Mouse (Mus musculus) adrenal gland, postnatal 25 days (tissue): Measurements from ENCODE around the gene Slco2a1. TPM values are rescaled to one million over a fixed set of nuclear protein-coding genes. Genes with fewer than 3 reads are reported as not detected.
A peak's percentile ranks its signal among the peaks of the same experiment; 100 is the strongest.
"Not testable (repeated sequence)": the region's sequence is repeated elsewhere in the genome, so short reads cannot be mapped to it uniquely, and the experiment has no call there.

Experiments used
- DNase-seq: peaks from one replicate; pipeline ENCODE4 v3.0.0; 2021; ENCODE audit warnings: mixed read lengths
- total RNA-seq: library from RNA; stranded (reverse); gene quantifications from 2 replicates; pipeline ENCODE4 v1.2.3, GENCODE M21; 2021

The Slco2a1 gene
- total RNA-seq, 1 experiment from 2014 or later: 2.6 TPM

DNA sequence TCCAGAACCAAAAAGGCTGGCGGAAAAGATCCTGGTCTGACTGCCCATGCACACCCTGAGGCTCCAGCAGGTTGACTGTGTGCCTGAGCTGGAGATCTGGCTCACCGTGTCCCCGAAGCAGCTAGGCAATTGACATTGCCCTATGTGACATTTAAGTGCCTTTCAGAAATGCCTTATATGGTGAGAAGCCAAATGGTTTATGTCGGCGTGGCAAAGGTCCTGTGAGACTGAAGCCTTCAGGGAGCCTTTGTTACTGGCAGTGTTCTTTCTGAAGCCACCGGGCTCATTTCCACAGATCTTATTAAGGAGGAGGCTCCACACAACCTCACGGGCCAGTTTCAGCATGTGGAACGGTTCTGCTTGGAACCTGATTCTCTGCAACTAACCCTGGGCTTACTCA is 98.8 kb downstream of the Slco2a1 start:
- DNase-seq: no peak

DNA sequence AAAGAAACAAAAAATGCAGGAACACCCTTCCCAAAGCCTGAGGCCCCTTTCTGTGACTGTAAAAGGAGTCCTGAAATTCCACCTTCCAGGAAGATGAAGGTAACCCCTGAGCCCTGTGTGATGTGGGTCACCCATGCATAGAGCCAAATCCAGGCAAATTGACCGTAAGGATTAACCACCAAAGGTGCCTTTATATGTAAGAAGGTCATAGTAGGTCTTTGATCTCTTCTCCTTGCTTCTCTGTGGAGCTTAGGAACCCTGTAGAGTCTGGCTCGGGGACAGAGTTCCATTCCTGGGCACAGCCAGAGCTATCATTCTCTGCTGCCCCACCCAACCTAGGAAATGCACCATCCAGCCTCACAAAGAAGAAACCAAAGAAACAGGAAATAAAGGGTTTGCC is 100.1 kb downstream of the Slco2a1 start:
- DNase-seq: no peak

- DNase-seq: no peak
These were observed 101.8 kb downstream of the Slco2a1 start for GRCm38 (mm10) chr9:103090116-103090875.

GRCm38 (mm10) chr9:103091039-103091883 is 102.7 kb downstream of the Slco2a1 start:
- no peak for DNase-seq

DNA sequence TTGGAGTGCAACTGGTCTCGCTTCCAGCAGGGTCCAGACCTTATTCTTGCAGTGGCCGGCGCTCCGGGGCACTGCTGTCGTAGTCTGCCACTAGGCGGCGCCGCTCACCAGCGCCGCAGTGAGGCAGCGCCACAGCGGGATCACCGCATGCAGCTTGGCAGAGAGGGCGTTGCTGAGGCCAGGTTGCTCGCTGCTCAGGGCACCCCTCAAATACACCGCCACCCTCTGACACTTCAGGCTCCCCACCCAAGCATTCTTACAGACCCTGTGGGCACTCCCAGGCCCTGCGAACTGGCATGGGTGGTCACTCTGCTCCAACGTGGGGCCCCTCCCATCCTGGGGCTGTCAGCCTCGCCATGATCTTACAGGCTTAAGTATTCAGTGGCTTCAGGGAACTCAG is 103.7 kb downstream of the Slco2a1 start:
- peak; percentile 82 for DNase-seq

- no peak for DNase-seq
These were observed 105.2 kb downstream of the Slco2a1 start for GRCm38 (mm10) chr9:103093681-103094080.

DNA sequence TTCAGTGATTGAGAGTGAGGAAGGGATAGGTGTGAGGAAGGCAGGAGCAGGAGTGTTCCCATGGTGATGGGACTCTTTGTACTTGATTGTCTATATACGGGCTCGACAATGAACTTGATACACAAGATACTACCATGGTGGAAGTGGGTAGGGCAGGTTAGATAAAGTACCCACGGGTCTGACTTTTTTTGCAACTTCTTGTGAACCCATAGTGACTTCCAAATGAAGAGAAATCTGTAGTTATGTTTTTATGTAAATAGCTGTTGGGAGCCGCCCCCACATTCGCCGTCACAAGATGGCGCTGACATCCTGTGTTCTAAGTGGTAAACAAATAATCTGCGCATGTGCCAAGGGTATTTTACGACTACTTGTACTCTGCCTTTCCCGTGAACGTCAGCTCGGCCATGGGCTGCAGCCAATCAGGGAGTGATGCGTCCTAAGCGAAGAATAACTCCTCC is 119.9 kb downstream of the Slco2a1 start:
- DNase-seq: not testable (repeated sequence)

DNA sequence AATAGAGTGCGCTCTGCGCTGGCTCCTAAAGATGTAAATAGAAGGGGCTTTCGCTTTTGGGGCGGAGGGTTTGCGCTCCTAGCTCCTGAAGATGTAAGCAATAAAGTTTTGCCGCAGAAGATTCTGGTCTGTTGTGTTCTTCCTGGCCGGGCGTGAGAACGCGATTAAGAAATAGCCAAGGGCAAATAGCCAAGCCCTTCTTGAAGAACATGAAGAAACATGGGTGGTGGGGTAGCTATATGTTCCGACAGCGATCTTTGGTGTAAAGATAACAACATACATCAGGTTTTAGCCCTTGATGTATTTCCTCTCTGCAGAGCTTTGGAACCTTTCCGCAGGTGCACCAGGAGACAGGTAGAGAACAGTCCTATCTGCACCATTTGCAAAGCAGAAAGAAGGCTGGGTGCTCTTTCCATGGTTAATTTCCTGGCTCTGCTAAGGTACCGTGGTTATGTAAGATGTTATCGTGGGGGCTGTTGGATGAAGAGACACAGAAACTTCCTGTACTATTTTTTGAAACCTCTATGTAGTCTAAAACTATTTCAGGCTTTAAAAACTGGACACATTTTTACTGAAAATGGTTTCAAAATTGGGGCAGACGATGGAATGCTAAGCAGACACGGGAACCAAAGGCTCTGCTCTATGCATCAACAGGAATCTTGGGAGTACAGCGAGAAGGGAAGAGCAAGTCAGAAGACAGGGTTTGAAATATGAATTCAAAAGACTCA is 120.6 kb downstream of the Slco2a1 start:
- no peak for DNase-seq

DNA sequence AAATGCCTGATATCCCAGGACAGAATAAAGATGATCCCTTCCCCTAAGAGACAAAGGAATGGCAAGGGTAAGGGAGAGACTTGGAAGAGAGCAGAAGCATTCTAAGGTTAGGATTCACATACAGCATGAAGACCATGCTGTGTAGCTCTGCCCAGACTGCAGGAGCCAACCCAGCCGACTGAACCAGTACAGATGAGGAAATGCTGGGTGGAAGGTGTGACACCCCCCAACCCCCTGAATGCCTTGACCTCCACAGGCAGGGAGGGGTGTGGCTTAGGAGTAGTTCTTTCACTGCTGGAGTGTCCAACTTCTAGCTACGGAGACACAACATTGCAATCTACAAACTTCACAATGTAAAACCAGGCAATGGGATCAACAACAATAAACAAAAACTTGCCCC is 121.4 kb downstream of the Slco2a1 start:
- no peak for DNase-seq

DNA sequence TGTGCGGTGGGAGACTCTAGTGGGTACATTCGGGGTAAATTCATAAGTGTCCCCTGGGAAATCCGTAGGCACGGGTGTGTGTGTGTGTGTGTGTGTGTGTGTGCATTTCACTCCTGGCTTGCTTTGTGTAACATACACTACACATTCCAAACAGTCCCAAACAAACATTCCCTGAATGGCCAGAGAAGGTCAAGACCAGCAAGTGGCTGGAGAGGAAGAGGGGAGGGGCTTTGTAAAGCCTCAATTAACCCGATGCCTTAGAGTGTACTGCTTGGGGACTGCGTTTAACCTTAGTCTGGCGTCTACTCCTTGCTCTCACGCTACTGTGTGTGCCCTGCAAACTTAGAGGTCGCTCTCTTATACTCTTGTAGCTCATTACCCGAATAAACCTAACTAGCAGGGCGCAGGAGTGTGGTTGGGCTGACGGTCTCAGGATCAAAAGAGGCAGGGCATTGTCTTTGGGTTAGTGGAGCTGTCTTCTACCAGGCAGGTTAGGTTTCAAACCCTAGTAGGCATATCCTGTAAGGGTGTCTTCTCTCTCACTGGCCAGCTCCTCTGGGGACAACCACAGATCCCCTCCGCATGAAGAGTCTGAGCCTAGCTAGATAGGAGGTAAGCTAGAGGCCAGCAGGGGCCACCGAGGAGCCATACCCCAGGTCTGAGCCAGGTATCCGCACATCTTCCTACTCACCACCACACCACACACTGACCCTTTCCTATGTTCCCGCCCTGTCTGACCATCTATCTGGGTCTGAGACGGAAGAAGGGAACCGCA is 122.4 kb downstream of the Slco2a1 start:
- DNase-seq: no peak

- peak; percentile 61 for DNase-seq
These were observed 123.3 kb downstream of the Slco2a1 start, which contains the start of gene Rab6b for GRCm38 (mm10) chr9:103111621-103112470. TSS of gene Rab6b (plus strand) at chr9:103111787.

GRCm38 (mm10) chr9:103112471-103113271 is 124.2 kb downstream of the Slco2a1 start:
- peak; percentile 29 for DNase-seq

- DNase-seq: no peak
These were observed 124.8 kb downstream of the Slco2a1 start for GRCm38 (mm10) chr9:103113351-103113750.

DNA sequence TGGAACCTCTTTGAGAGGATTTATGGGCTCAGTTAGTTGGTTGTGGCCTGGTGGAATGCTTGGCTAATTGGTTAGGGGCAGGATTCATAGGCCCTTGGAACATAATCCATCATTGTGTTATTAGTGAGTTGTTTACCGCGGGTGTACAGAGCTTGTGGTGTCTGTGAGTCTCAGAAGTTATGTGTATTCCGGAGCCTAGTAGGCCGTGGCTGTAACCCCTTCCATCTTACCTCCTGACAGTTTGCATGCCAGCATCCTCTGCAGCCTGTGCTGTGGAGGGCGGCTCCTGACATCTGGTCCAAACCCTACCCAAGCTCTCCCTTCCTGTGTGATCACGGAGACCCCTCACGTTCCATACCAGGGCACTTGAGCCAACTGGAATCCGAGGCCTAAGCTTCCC is 125.8 kb downstream of the Slco2a1 start:
- DNase-seq: no peak

DNA sequence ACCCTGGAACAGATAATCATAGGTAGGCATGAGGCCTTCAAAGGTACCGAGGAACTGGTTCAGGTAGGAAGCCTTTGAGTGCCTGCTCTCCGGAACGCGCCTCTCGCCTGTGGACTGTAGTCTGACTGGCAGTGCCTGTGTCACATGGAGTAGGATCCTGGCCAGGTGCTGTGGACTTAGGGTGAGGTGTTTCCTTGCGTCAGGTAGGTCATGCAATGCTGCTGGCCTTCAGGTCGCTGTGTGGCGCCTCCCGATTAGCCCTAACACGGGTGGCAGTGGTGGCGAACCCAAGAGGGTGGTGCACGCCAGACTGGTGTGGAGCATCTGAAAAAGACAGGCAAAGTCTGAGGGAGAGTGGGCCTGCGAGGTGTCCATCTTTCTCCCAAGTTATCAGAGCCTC is 126.4 kb downstream of the Slco2a1 start:
- no peak for DNase-seq

DNA sequence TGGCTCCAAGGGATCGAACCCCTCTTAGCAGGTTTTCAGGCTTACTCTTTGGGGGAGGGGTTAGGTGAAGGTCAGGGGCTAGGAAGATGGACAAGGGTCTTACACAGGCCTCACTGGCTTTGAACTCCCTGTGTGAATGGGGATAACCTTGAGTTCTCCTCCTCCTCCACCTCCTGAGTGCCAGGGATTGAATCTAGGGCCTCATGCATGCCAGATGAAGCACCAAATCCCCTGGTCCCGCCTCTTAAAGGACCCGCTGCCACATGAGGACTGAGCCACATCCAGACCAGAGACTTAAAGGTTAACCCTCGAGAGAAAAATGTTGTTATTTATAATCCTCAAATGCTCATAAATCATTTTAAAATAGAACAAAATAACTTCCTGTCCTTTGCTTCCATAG is 128.4 kb downstream of the Slco2a1 start:
- DNase-seq: no peak

GRCm38 (mm10) chr9:103117495-103117894 is 129.0 kb downstream of the Slco2a1 start:
- no peak for DNase-seq

DNA sequence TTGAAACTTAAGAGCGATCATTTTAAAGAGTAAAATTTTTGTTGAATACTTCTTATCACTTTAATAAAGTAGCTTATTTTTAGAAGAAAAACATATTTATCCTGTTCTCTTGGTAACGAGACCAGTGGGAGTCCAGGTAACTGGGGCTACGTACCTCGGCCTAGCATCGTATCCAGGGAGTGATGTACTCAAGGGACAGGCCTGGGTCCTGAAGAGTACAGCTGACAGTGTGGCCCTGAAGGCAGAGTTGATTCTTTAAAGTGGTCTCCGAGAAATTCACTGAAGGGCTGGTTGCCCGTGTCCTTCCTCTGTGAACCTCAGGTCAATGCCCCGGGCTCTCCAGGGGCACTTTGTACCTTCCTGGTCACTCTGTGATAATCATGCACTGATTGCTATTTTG is 129.4 kb downstream of the Slco2a1 start:
- DNase-seq: no peak

- no peak for DNase-seq
These were observed 130.3 kb downstream of the Slco2a1 start for GRCm38 (mm10) chr9:103118651-103119275.
